Mouse (Mus musculus): ENCODE data around the gene Dcaf10.
"Not testable (repeated sequence)": the region's sequence is repeated elsewhere in the genome, so short reads cannot be mapped to it uniquely, and the experiment has no call there.

The Dcaf10 gene

GRCm38 (mm10) chr4:45341669-45342249 is at the start of gene Dcaf10:
TSS of gene Dcaf10 (plus strand) at chr4:45342101.
- peak; percentile 96 for DNase-seq (ENCODE audit: low read depth, low spot score)

- peak; percentile 89 for DNase-seq (ENCODE audit: low read depth, low spot score)
Measured at GRCm38 (mm10) chr4:45296662-45297564, 45.0 kb upstream of the Dcaf10 start, which contains the start of gene Trmt10b. TSS of gene Trmt10b (plus strand) at chr4:45297127.

- no peak for DNase-seq (ENCODE audit: low read depth, low spot score)
Measured at GRCm38 (mm10) chr4:45305536-45305935, 36.4 kb upstream of the Dcaf10 start.

GRCm38 (mm10) chr4:45308046-45308445 is 33.9 kb upstream of the Dcaf10 start:
- peak; percentile 71 for DNase-seq (ENCODE audit: low read depth, low spot score)

- DNase-seq (ENCODE audit: low read depth, low spot score), result no peak
Measured at GRCm38 (mm10) chr4:45308606-45309005, 33.3 kb upstream of the Dcaf10 start.

- no peak for DNase-seq (ENCODE audit: low read depth, low spot score)
Measured at GRCm38 (mm10) chr4:45311056-45311455, 30.8 kb upstream of the Dcaf10 start.

GRCm38 (mm10) chr4:45320159-45320816 is 21.6 kb upstream of the Dcaf10 start:
- peak; percentile 76 for DNase-seq (ENCODE audit: low read depth, low spot score)

- no peak for DNase-seq (ENCODE audit: low read depth, low spot score)
Measured at GRCm38 (mm10) chr4:45331139-45331538, 10.8 kb upstream of the Dcaf10 start.

- DNase-seq (ENCODE audit: low read depth, low spot score), result no peak
Measured at GRCm38 (mm10) chr4:45332466-45332865, 9.4 kb upstream of the Dcaf10 start.

GRCm38 (mm10) chr4:45341226-45341625 is 675 bp upstream of the Dcaf10 start:
- no peak for DNase-seq (ENCODE audit: low read depth, low spot score)

- peak; percentile 60 for DNase-seq (ENCODE audit: low read depth, low spot score)
Measured at GRCm38 (mm10) chr4:45342286-45343155, 620 bp downstream of the Dcaf10 start, which contains the start of gene Exosc3. TSS of gene Exosc3 (minus strand) at chr4:45342732.

GRCm38 (mm10) chr4:45356653-45357052 is 14.8 kb downstream of the Dcaf10 start:
- no peak for DNase-seq (ENCODE audit: low read depth, low spot score)

- DNase-seq (ENCODE audit: low read depth, low spot score), result no peak
Measured at GRCm38 (mm10) chr4:45371261-45371660, 29.4 kb downstream of the Dcaf10 start.

- DNase-seq (ENCODE audit: low read depth, low spot score), result no peak
Measured at GRCm38 (mm10) chr4:45374879-45375278, 33.0 kb downstream of the Dcaf10 start.

GRCm38 (mm10) chr4:45376573-45376972 is 34.7 kb downstream of the Dcaf10 start:
- DNase-seq (ENCODE audit: low read depth, low spot score), result no peak

GRCm38 (mm10) chr4:45380903-45381580 is 39.1 kb downstream of the Dcaf10 start:
- peak; percentile 50 for DNase-seq (ENCODE audit: low read depth, low spot score)

- DNase-seq (ENCODE audit: low read depth, low spot score), result not testable (repeated sequence)
Measured at GRCm38 (mm10) chr4:45382133-45382532, 40.2 kb downstream of the Dcaf10 start.

GRCm38 (mm10) chr4:45387296-45387695 is 45.4 kb downstream of the Dcaf10 start:
- not testable (repeated sequence) for DNase-seq (ENCODE audit: low read depth, low spot score)

GRCm38 (mm10) chr4:45392099-45392498 is 50.2 kb downstream of the Dcaf10 start:
- no peak for DNase-seq (ENCODE audit: low read depth, low spot score)

- no peak for DNase-seq (ENCODE audit: low read depth, low spot score)
Measured at GRCm38 (mm10) chr4:45392572-45392971, 50.7 kb downstream of the Dcaf10 start.

- DNase-seq (ENCODE audit: low read depth, low spot score), result no peak
Measured at GRCm38 (mm10) chr4:45392994-45393393, 51.1 kb downstream of the Dcaf10 start.

Measured in ZHBTc4 (cell line).